Mouse (Mus musculus): ENCODE measurements around the gene Myo3b.

- TF ChIP-seq EP300 (IDR thresholded peaks at IDR 0.05; ENCODE audit: insufficient read depth, low read depth, low read length) (no peak), POLR2A (IDR thresholded peaks at IDR 0.05; ENCODE audit: insufficient read depth, low read depth, low read length) (no peak)
Measured at GRCm38 (mm10) chr2:70208411-70208810, 169.5 kb downstream of the Myo3b start.

All from heart, adult 2 months (tissue).